Mouse (Mus musculus) brown adipose tissue, adult 24 weeks (tissue): Measurements from ENCODE around the gene Tgm2. TPM values are rescaled to one million over a fixed set of nuclear protein-coding genes. Genes with fewer than 3 reads are reported as not detected.

Experiments
- H3K27ac ChIP-seq: fragments of 200-500 bp; replicated peaks from 2 replicates; pipeline ENCODE4 v1.5.1; 2012; ENCODE audit warnings: low read depth, mild to moderate bottlenecking, low read length
- H3K4me1 ChIP-seq: fragments of 200-500 bp; 2 replicates; pipeline ENCODE4 v1.6.1; 2012; ENCODE audit warnings: low read length, mixed read lengths; ENCODE audit not compliant: control insufficient read depth, insufficient read depth, insufficient read length
- H3K4me3 ChIP-seq: fragments of 200-500 bp; 2 replicates; pipeline ENCODE4 v1.5.1; 2012; ENCODE audit warnings: low read depth, mild to moderate bottlenecking, low read length, moderate library complexity; ENCODE audit not compliant: insufficient read depth
- polyA plus RNA-seq: library from polyadenylated mRNA; stranded (reverse); fragments of >200 nt; gene quantifications from 2 replicates; pipeline ENCODE4 v1.2.4, GENCODE M21; 2012; ENCODE audit not compliant: missing spikeins, insufficient read depth, insufficient read length

The Tgm2 gene
- polyA plus RNA-seq, 1 experiment = 66.0 TPM

DNA sequence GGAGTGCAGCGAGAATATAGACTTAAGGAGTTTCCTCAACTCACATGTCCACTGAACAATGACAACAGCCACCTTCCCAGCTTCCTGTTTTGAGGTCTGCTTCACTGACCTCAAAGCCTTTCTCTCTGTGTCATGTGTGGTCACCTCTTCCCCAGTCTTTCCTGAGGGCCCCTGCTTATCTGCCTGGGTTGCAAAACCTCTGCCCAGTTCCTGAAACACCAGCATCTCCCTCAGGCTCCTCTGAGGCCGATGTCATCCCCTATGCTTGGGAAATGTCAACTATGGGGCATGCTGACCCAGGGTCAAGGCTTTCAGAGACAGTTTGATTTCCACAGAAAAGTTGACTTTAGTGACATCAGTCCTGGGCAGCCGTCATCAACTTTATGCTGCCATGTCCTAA, 29.2 kb upstream of the Tgm2 start:
- Histone ChIP-seq H3K4me3 (no peak overlapping the region), H3K27ac (no peak overlapping the region), H3K4me1 (peaks cover 5% of the 10 kb centered on the region)

DNA sequence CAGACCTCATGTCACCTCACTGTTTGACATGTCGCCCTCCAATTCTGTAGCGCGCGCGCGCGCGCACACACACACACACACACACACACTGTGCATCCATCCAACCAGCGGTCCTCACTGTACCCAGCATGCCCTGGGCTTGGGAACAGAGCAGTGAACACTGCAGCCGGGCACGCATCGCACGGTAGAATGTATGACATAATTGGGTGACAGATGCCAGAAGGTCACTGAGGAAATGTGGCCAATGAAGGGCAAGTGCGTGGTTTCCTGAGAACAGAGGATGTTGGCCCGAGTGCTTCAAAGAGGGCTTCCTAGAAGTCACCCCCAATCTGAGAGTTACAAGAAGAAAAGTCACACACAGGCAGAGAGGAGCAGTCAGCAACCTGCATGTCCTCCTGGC, 28.7 kb upstream of the Tgm2 start:
- peaks cover 5% of the 10 kb centered on the region for H3K4me1 ChIP-seq
- no peak overlapping the region for H3K27ac ChIP-seq
- H3K4me3 ChIP-seq = no peak overlapping the region

DNA sequence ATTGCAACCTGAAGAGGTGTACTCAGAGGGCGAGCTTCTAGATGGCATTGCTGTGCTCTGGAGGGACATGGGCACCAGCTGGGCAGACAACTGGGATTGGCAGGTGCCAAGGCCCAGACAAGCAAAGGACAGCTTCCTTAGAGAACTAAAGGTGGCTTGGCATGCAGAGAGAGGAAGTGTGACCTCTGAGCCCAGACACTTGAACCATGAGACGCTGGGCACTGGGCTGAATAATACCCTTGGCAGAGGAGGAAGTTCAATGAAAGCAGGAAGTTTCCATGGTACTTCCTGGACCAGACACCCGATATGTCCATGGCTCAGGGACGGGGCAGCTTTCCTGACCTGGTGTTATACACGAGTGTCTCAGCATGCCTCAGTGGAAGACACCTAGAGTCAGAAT, 28.2 kb upstream of the Tgm2 start:
- H3K4me1 ChIP-seq = peaks cover 3% of the 10 kb centered on the region; the same call in 1 of the 2 replicates
- no peak overlapping the region for H3K4me3 ChIP-seq
- no peak overlapping the region for H3K27ac ChIP-seq

DNA sequence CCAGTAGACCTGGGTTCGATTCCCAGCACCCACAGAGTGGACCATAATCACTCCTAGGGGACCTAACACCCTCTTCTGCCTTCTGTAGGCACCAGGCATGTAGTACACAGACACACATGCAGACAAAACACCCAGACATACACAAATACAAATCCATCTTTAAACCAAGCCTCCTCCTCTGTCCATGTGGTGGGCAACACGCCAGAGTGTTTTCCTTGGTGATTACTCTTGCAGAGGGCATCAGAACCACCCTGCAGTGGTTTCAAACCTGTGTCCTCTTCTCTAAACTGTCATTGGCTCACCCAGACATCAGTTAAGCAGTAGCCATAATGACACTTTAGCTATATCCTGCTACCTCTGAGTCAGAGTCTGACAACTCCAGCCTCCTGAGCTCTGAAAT, 24.2 kb upstream of the Tgm2 start:
- Histone ChIP-seq H3K4me1 (peaks cover 3% of the 10 kb centered on the region), H3K4me3 (no peak overlapping the region), H3K27ac (no peak overlapping the region)

DNA sequence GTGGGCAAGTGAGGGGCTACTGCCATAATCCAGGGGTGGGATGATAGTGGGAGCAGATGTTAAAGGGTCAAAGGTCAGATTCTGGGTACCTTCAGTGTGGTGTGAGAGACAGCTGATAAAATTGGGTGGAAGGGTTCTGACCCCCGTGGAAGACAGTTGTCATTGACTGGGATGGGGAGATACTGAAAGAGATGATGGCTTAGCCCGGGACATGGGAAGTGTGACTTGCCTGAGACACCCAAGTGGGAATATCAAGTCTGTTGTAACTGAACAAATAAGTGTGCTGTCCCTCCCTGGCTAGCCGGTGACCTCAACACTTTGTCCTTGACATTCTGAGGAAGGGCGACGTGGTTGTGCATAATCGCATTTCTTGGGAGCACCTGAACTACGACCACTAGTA, 23.5 kb upstream of the Tgm2 start:
- Histone ChIP-seq H3K4me3 (no peak overlapping the region), H3K4me1 (no peaks in the 10 kb centered on the region; the same call in none of the 2 replicates), H3K27ac (no peak overlapping the region)

DNA sequence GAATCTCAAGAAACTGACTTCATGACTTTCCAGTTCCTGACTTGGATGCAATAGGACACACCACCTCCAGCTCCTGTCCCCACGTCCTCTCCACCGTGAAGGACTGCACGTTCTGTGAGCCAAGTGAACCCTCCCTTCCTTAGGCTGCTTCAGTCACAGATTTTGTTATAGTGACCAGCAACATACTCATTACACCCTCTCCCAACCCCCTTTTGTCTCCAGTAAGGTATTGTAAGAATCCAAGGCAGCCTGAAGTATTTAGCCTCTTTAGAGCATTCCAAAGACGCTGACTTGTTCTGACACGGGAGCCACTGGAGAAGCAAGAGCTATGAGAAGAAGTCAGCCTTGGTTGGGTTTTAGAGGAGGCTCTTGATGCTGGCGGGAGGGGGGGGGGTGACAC, 23.1 kb upstream of the Tgm2 start:
- no peak overlapping the region for H3K4me3 ChIP-seq
- H3K4me1 ChIP-seq = no peaks in the 10 kb centered on the region; the same call in none of the 2 replicates
- no peak overlapping the region for H3K27ac ChIP-seq

DNA sequence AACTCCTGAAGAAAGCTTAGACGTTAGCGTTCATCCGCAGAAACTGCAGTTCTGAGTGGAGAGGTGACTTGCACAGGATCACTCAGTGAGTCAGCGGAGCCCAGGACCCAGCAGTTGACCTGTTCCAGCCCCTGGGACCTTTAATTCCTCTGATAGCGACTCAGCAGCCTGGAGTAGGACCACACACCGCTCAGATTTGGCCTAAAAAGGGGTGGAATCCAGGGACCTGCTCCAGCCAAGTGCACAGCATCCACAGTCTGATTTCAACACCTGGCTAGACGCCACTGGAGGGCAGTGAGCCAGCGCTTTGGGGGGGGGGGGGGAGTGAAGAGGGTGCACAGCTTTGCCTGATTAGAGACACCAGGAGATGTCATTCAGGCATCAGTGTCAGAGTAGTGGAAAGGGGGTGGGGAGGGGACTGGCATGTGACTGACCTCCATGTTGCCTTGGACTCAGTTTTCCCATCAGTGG, 22.5 kb upstream of the Tgm2 start:
- H3K27ac ChIP-seq = no peak overlapping the region
- H3K4me1 ChIP-seq = no peaks in the 10 kb centered on the region; the same call in 1 of the 2 replicates
- H3K4me3 ChIP-seq = no peak overlapping the region

DNA sequence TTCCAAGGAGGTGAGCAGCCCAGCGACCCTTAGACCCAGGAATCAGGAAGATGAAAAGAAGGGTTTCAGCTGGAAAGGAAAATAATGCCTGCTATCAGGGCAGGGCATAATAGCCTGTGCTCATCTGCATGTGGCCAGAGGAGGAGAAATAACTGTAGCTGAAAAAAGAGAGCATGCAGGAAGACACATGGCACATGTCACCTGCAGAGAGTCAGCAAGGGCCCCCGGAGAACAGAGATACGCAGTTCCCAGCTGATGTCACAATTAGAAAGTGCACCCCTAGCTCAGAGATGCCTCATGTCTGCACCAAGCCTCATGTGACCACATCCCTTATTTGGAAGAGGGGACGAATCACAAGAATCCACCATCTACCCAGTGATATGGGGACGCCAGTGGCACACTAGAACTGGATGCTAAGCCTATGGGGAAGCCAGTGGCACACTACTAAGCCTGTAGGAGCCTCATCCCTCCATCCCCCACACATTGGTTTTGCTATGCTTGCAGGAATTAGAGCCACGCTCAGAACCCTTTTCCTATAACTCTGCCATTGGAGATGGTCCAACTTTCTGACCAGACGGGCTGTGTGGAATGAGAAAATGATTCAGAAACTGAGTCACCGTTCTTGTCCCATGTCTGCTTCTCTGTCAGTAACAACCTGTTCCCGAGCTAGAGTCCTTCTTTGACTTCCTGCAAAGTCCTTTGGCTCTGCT, 21.4 kb upstream of the Tgm2 start:
- no peaks in the 10 kb centered on the region; the same call in 1 of the 2 replicates for H3K4me1 ChIP-seq
- H3K27ac ChIP-seq = no peak overlapping the region
- no peak overlapping the region for H3K4me3 ChIP-seq

DNA sequence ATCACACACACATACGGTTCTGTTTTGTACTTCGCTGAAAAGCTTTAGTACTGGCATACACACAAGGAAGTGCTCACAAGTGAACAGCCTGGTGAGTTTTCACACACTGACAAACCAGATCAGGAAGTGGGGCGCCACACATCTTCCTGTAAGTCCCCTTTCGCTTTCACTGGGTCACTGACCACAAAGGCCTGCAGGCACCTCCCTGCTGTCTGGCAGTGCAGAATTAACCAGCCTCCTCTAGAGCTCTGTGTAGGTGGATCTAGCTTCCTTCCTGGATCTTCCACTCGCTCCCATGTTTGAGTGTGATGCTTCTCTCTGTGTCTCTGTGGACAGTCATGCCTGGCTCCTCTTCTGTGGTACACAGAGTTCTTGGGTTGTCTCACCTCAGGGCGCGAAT, 20.4 kb upstream of the Tgm2 start:
- H3K27ac ChIP-seq = peak overlapping the region; percentile 78
- no peak overlapping the region for H3K4me3 ChIP-seq
- H3K4me1 ChIP-seq = no peaks in the 10 kb centered on the region; the same call in 1 of the 2 replicates

DNA sequence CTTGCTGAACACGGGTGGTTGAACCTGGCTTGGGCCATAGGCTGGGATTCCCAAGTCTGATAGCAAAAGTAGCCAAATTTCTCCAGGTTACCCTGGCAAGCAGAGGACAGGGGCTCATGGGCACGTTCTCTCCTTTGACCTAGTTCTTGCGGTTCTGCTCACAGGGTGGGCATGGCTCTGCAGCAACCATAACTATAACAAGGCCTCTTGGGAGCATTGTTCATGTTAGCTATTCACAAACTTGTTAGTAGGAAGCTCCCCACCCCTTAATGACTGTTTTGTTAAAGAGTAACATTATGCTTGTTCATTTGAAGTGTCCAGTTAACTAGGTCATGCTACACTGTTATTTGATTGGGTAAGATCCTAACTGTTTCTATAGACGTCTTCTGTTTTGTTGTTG, 19.5 kb upstream of the Tgm2 start:
- Histone ChIP-seq H3K4me3 (no peak overlapping the region), H3K27ac (no peak overlapping the region), H3K4me1 (no peaks in the 10 kb centered on the region; the same call in 1 of the 2 replicates)

DNA sequence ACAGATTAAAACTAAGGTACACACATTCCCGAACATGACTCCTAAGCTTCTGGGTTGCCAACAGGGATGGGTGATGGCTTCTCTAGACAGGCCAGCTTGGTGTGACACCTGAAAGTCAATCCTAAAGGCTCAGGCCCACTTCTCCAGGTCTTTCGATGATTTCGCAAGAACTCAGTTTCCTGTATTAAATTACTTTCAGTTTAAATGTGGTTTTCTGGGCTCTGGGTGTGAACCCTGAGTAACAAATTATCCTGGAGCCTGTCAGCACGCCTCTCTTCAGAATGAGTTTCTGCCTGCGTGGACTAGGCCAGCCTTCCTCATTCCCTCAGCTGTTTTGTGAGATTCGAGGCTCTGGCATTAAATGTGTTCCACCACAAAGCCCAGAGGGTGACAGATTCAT, 16.8 kb upstream of the Tgm2 start:
- Histone ChIP-seq H3K27ac (no peak overlapping the region), H3K4me3 (no peak overlapping the region), H3K4me1 (peaks cover 7% of the 10 kb centered on the region; the same call in 1 of the 2 replicates)

DNA sequence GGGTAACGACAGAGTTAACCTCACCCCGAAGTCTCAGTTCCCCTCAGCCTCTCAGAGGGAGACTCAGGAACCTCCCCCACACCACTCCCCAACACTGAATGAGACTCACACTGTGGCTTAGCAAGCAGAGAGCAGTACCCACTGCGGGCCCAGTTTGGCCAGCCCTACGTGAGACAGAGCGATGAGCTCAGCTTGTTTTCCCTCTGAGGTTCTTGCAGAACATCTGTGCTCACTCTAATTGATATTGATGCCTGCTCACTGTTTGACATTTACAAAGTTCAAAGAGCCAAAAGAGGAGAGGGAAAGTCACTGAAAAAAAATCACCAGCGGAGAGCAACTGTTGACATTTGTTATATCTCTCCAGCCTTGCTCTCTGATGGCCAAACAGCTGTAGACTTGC, 15.5 kb upstream of the Tgm2 start:
- Histone ChIP-seq H3K27ac (no peak overlapping the region), H3K4me1 (peaks cover 7% of the 10 kb centered on the region; the same call in 1 of the 2 replicates), H3K4me3 (no peak overlapping the region)

DNA sequence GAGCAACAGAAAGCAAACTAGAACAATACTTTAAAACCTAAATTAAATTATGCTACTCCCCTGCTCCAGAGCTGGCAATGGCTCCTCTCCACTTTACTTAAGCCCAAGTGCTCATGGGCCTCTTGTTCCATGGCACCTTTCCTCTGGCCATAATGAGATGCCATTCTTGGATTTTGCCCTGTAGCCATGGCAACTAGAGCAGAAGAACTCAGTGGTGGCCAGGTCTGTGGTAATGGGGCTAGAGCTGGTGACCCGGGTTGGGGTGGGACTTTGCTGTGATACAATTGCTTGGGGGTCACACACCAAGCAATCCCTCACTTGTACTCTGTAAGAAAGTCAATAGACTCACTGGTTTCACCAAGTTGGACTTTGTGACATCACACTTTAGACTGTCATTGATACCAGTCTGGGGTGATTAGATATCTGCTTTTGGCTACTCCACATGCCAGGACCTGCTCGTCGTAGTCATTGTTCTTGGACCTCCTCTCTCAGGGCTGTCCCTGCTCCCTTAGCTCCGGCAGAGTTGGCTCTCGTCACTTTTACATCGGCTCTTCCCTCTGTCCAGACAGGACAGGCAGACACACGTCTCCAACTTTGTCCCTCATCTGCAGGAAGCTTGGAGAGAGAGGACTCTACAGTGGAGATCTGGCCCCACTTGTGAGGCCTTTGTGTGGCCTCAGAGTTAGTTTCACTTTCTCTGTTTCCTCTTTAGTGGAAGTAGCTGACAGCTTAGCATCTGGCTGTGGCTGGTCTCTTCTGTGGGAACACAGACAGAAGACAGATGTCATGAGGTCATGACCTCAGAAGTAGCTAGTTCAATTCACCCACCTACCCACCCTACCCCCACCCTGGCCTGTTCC, 13.4 kb upstream of the Tgm2 start:
- peak overlapping the region; percentile 31 for H3K4me3 ChIP-seq
- peaks cover 7% of the 10 kb centered on the region; the same call in 1 of the 2 replicates for H3K4me1 ChIP-seq
- peak overlapping the region; percentile 70 for H3K27ac ChIP-seq

DNA sequence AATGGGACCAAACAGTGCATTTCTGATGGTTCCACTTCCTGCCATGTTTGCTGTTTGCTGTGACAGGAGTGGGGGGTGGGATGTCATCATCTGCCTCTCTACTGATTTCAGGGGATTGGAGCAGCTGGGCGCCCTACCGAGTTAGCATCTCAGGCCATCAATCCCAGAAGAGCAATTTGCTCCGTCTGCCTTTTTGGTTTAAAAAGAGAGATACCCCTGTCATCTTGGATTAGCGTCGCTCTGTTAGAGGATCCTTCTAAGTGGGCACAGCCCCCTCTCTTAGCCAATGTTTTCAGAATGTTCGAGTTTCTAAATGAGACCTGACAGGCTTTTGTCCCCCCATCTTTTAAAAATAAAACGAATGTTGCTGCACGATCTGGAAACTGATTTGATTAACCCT, 11.4 kb upstream of the Tgm2 start:
- Histone ChIP-seq H3K4me3 (no peak overlapping the region), H3K4me1 (peaks cover 10% of the 10 kb centered on the region; the same call in 1 of the 2 replicates), H3K27ac (no peak overlapping the region)

DNA sequence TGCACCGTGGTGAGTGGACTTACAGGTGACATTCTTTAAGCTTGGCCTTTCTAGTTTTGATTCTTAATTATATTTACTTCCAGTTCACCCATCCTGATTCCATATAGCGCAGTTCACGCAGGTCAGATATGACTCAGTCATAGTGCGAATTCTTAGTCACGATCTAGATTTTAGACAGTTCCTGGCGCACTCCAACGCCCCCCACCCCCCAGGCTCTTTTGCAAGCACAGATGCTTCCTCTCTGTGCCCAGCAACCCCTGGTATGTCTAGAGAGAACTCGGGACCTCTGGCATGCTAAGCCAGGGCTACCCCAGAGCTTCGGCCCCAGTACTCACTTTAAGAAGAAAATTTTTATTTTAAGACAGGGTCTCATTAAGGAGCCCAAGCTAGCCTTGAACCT, 10.3 kb upstream of the Tgm2 start:
- H3K27ac ChIP-seq = no peak overlapping the region
- H3K4me3 ChIP-seq = no peak overlapping the region
- H3K4me1 ChIP-seq = peaks cover 10% of the 10 kb centered on the region; the same call in 1 of the 2 replicates
